Mouse (Mus musculus): ENCODE results near the gene Gstm1. TPM values are rescaled to one million over a fixed set of nuclear protein-coding genes. Genes with fewer than 3 reads are reported as not detected.
A peak's percentile ranks its signal among the peaks of the same experiment; 100 is the strongest.
"Not testable (repeated sequence)": the region's sequence is repeated elsewhere in the genome, so short reads cannot be mapped to it uniquely, and the experiment has no call there.

The Gstm1 gene
- polyA plus RNA-seq, 1 experiment from 2014 or later: 113 TPM

- Histone ChIP-seq H3K9me3 (replicated peaks; ENCODE audit: control insufficient read depth, low read length) (0 out of 2 replicates have a peak, but pooled peaks cover under 1% of the 10 kb centered on the region), H3K27ac (ENCODE audit: low read length) (no peak overlapping the region)
- 90% methylated on average over 3 of the region's 3 CpGs for WGBS
Measured at GRCm38 (mm10) chr3:107999491-107999890, 18.3 kb downstream of the Gstm1 start.

GRCm38 (mm10) chr3:107998591-107998990 is 19.2 kb downstream of the Gstm1 start:
- H3K9ac ChIP-seq (ENCODE audit: low read length): no peak overlapping the region
- H3K27me3 ChIP-seq (ENCODE audit: control insufficient read depth, insufficient read depth, low read length): no peaks in the 10 kb centered on the region
- H3K9me3 ChIP-seq (replicated peaks; ENCODE audit: control insufficient read depth, low read length): 0 out of 2 replicates have a peak, but pooled peaks cover 2% of the 10 kb centered on the region
- H3K4me1 ChIP-seq (ENCODE audit: control insufficient read depth, insufficient read depth, low read length): no peaks in the 10 kb centered on the region
- WGBS: 68% methylated on average over 3 of the region's 3 CpGs
- no peak overlapping the region for H3K4me3 ChIP-seq (ENCODE audit: low read length)
- no peak overlapping the region for H3K27ac ChIP-seq (ENCODE audit: low read length)
- no peak overlapping the region for H3K4me2 ChIP-seq (ENCODE audit: low read depth, low read length)
- no peaks in the 10 kb centered on the region for H3K36me3 ChIP-seq (ENCODE audit: control insufficient read depth, insufficient read depth)
- no peak for ATAC-seq (replicated peaks; ENCODE audit: extremely low read depth, insufficient read depth, low FRiP score)

More at GRCm38 (mm10) chr3:107999491-107999890, 18.3 kb downstream of the Gstm1 start:
- Histone ChIP-seq H3K36me3 (ENCODE audit: control insufficient read depth, insufficient read depth) (no peaks in the 10 kb centered on the region), H3K4me1 (ENCODE audit: control insufficient read depth, insufficient read depth, low read length) (no peaks in the 10 kb centered on the region), H3K4me3 (ENCODE audit: low read length) (no peak overlapping the region), H3K27me3 (ENCODE audit: control insufficient read depth, insufficient read depth, low read length) (no peaks in the 10 kb centered on the region), H3K4me2 (ENCODE audit: low read depth, low read length) (no peak overlapping the region), H3K9ac (ENCODE audit: low read length) (no peak overlapping the region)
- no peak for ATAC-seq (replicated peaks; ENCODE audit: extremely low read depth, insufficient read depth, low FRiP score)

GRCm38 (mm10) chr3:107996576-107996975 is 21.2 kb downstream of the Gstm1 start:
- H3K4me3 ChIP-seq (ENCODE audit: low read length): no peak overlapping the region
- H3K27me3 ChIP-seq (ENCODE audit: control insufficient read depth, insufficient read depth, low read length): no peaks in the 10 kb centered on the region
- no peaks in the 10 kb centered on the region for H3K36me3 ChIP-seq (ENCODE audit: control insufficient read depth, insufficient read depth)
- H3K27ac ChIP-seq (ENCODE audit: low read length): no peak overlapping the region
- WGBS: 82% methylated on average over 4 of the region's 4 CpGs
- no peak for ATAC-seq (replicated peaks; ENCODE audit: extremely low read depth, insufficient read depth, low FRiP score)
- 0 out of 2 replicates have a peak, but pooled peaks cover 2% of the 10 kb centered on the region for H3K9me3 ChIP-seq (replicated peaks; ENCODE audit: control insufficient read depth, low read length)
- H3K4me2 ChIP-seq (ENCODE audit: low read depth, low read length): no peak overlapping the region
- H3K9ac ChIP-seq (ENCODE audit: low read length): no peak overlapping the region
- H3K4me1 ChIP-seq (ENCODE audit: control insufficient read depth, insufficient read depth, low read length): no peaks in the 10 kb centered on the region

GRCm38 (mm10) chr3:107995974-107996373 is 21.8 kb downstream of the Gstm1 start:
- not testable (repeated sequence) for ATAC-seq (replicated peaks; ENCODE audit: extremely low read depth, insufficient read depth, low FRiP score); H3K9ac ChIP-seq (ENCODE audit: low read length); H3K4me3 ChIP-seq (ENCODE audit: low read length); H3K9me3 ChIP-seq (replicated peaks; ENCODE audit: control insufficient read depth, low read length); H3K27ac ChIP-seq (ENCODE audit: low read length); H3K4me1 ChIP-seq (ENCODE audit: control insufficient read depth, insufficient read depth, low read length); H3K4me2 ChIP-seq (ENCODE audit: low read depth, low read length); H3K27me3 ChIP-seq (ENCODE audit: control insufficient read depth, insufficient read depth, low read length); H3K36me3 ChIP-seq (ENCODE audit: control insufficient read depth, insufficient read depth)
- WGBS: 85% methylated on average over 2 of the region's 2 CpGs

- WGBS: 29% methylated on average over 8 of the region's 8 CpGs
- peak; percentile 89 for ATAC-seq (replicated peaks; ENCODE audit: extremely low read depth, insufficient read depth, low FRiP score)
- H3K4me3 ChIP-seq (ENCODE audit: low read length): peak within 1 kb of the TSS; percentile 37
- H3K9me3 ChIP-seq (replicated peaks; ENCODE audit: control insufficient read depth, low read length): no peaks in the 10 kb centered on the region
- H3K27me3 ChIP-seq (ENCODE audit: control insufficient read depth, insufficient read depth, low read length): no peaks in the 10 kb centered on the region
- H3K27ac ChIP-seq (ENCODE audit: low read length): peak within 1 kb of the TSS; percentile 58
- H3K9ac ChIP-seq (ENCODE audit: low read length): no peak within 1 kb of the TSS
- no peaks in the 10 kb centered on the region for H3K36me3 ChIP-seq (ENCODE audit: control insufficient read depth, insufficient read depth)
- peaks cover 5% of the 10 kb centered on the region; the same call in 1 of the 2 replicates for H3K4me1 ChIP-seq (ENCODE audit: control insufficient read depth, insufficient read depth, low read length)
- H3K4me2 ChIP-seq (ENCODE audit: low read depth, low read length): peak within 1 kb of the TSS; percentile 52
Measured at GRCm38 (mm10) chr3:107986041-107986562, 31.7 kb downstream of the Gstm1 start, which contains the start of gene Gstm2. Gene Gstm2, minus strand, starts transcription at chr3:107986453.

GRCm38 (mm10) chr3:107985141-107985540 is 32.6 kb downstream of the Gstm1 start:
- H3K4me1 ChIP-seq (ENCODE audit: control insufficient read depth, insufficient read depth, low read length): not testable (repeated sequence)
- WGBS: 97% methylated on average over 2 of the region's 2 CpGs

GRCm38 (mm10) chr3:107984471-107984870 is 33.3 kb downstream of the Gstm1 start:
- Histone ChIP-seq H3K4me2 (ENCODE audit: low read depth, low read length) (no peak overlapping the region), H3K27me3 (ENCODE audit: control insufficient read depth, insufficient read depth, low read length) (no peaks in the 10 kb centered on the region), H3K4me3 (ENCODE audit: low read length) (no peak overlapping the region), H3K27ac (ENCODE audit: low read length) (no peak overlapping the region), H3K36me3 (ENCODE audit: control insufficient read depth, insufficient read depth) (no peaks in the 10 kb centered on the region), H3K9me3 (replicated peaks; ENCODE audit: control insufficient read depth, low read length) (no peaks in the 10 kb centered on the region), H3K4me1 (ENCODE audit: control insufficient read depth, insufficient read depth, low read length) (peaks cover 5% of the 10 kb centered on the region; the same call in 1 of the 2 replicates), H3K9ac (ENCODE audit: low read length) (no peak overlapping the region)
- WGBS: 74% methylated on average over 5 of the region's 5 CpGs
- ATAC-seq (replicated peaks; ENCODE audit: extremely low read depth, insufficient read depth, low FRiP score): no peak

More at GRCm38 (mm10) chr3:107985141-107985540, 32.6 kb downstream of the Gstm1 start:
- not testable (repeated sequence) for ATAC-seq (replicated peaks; ENCODE audit: extremely low read depth, insufficient read depth, low FRiP score); H3K4me3 ChIP-seq (ENCODE audit: low read length); H3K27me3 ChIP-seq (ENCODE audit: control insufficient read depth, insufficient read depth, low read length); H3K9me3 ChIP-seq (replicated peaks; ENCODE audit: control insufficient read depth, low read length); H3K27ac ChIP-seq (ENCODE audit: low read length); H3K36me3 ChIP-seq (ENCODE audit: control insufficient read depth, insufficient read depth); H3K9ac ChIP-seq (ENCODE audit: low read length)
- peak overlapping the region; percentile 52; the same call in 1 of the 2 replicates for H3K4me2 ChIP-seq (ENCODE audit: low read depth, low read length)

- Histone ChIP-seq H3K27ac (ENCODE audit: low read length) (no peak overlapping the region), H3K9me3 (replicated peaks; ENCODE audit: control insufficient read depth, low read length) (no peaks in the 10 kb centered on the region), H3K36me3 (ENCODE audit: control insufficient read depth, insufficient read depth) (no peaks in the 10 kb centered on the region), H3K4me3 (ENCODE audit: low read length) (no peak overlapping the region), H3K4me1 (ENCODE audit: control insufficient read depth, insufficient read depth, low read length) (peaks cover 5% of the 10 kb centered on the region; the same call in 1 of the 2 replicates), H3K27me3 (ENCODE audit: control insufficient read depth, insufficient read depth, low read length) (no peaks in the 10 kb centered on the region), H3K9ac (ENCODE audit: low read length) (no peak overlapping the region), H3K4me2 (ENCODE audit: low read depth, low read length) (no peak overlapping the region)
- no peak for ATAC-seq (replicated peaks; ENCODE audit: extremely low read depth, insufficient read depth, low FRiP score)
- 66% methylated on average over 3 of the region's 3 CpGs for WGBS
Measured at GRCm38 (mm10) chr3:107983771-107984170, 34.0 kb downstream of the Gstm1 start.

- Histone ChIP-seq H3K27ac (ENCODE audit: low read length) (no peak overlapping the region), H3K4me1 (ENCODE audit: control insufficient read depth, insufficient read depth, low read length) (peaks cover 5% of the 10 kb centered on the region; the same call in 1 of the 2 replicates), H3K27me3 (ENCODE audit: control insufficient read depth, insufficient read depth, low read length) (no peaks in the 10 kb centered on the region), H3K9ac (ENCODE audit: low read length) (no peak overlapping the region), H3K4me2 (ENCODE audit: low read depth, low read length) (no peak overlapping the region), H3K36me3 (ENCODE audit: control insufficient read depth, insufficient read depth) (no peaks in the 10 kb centered on the region), H3K9me3 (replicated peaks; ENCODE audit: control insufficient read depth, low read length) (no peaks in the 10 kb centered on the region), H3K4me3 (ENCODE audit: low read length) (no peak overlapping the region)
- no peak for ATAC-seq (replicated peaks; ENCODE audit: extremely low read depth, insufficient read depth, low FRiP score)
- WGBS: 66% methylated on average over 6 of the region's 6 CpGs
Measured at GRCm38 (mm10) chr3:107982726-107983125, 35.0 kb downstream of the Gstm1 start.
